13 mouse cellular contexts compared by ENCODE assay signal in the genomic region with DNA sequence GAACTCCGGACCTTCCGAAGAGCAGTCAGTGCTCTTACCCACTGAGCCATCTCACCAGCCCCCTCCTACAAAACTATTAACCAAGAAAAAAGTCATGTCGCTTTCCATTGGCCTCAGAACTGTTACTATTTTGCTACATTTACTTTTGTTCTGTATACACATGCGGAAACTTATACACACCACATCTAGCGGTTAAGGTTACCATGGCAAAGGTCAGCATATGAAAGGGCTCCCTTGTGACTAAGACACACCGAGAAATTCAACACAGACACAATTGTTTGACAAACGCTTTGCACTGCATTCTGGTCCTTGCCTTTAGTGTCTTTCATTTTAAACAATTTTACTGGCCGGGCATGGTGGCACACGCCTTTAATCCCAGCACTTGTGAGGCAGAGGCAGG. TPM values are rescaled to one million over a fixed set of nuclear protein-coding genes. Genes with fewer than 3 reads are reported as not detected.
DNase-seq lines count a peak whose midpoint lies in the region; ATAC-seq lines count a peak whose summit lies in the region.
"Had no signal": no experiment of that assay in that cellular context is flagged by ENCODE, and none has a peak within 500 bp of the region (broad histone marks: within the 10 kb centered on the region; RNA-seq: fewer than 3 reads in every experiment).

No protein-coding gene starts in this region.

- H3K27me3 ChIP-seq in heart, embryonic 15.5 days: no peaks in the 10 kb centered on the region
- H3K27me3 ChIP-seq in megakaryocyte, embryonic 14.5 days (replicated peaks): no peaks in the 10 kb centered on the region
- H3K27me3 ChIP-seq in embryonic facial prominence, embryonic 14.5 days (replicated peaks; ENCODE audit: control insufficient read depth, insufficient read depth, low read length): no peaks in the 10 kb centered on the region
- H3K27me3 ChIP-seq: embryonic facial prominence, embryonic 12.5 days; limb, embryonic 15.5 days had no signal

- H3K9ac ChIP-seq in heart, embryonic 15.5 days: 0 out of 2 replicates have a peak overlapping the region, but pooled peaks have one; percentile 77
- no peak overlapping the region for H3K9ac ChIP-seq in embryonic facial prominence, embryonic 14.5 days (ENCODE audit: low read depth, low read length)
- H3K9ac ChIP-seq: limb, embryonic 15.5 days had no signal

- H3K4me1 ChIP-seq in heart, embryonic 15.5 days (replicated peaks): peaks cover 43% of the 10 kb centered on the region
- peaks cover 72% of the 10 kb centered on the region for H3K4me1 ChIP-seq in megakaryocyte, embryonic 14.5 days
- peaks cover 16% of the 10 kb centered on the region for H3K4me1 ChIP-seq in embryonic facial prominence, embryonic 14.5 days (ENCODE audit: control insufficient read depth, insufficient read depth, low read length)

- WGBS in heart, embryonic 15.5 days: 93% methylated on average over 9 of the region's 9 CpGs
- 73% methylated on average over 9 of the region's 9 CpGs for WGBS in embryonic facial prominence, embryonic 14.5 days

- H3K9me3 ChIP-seq in heart, embryonic 15.5 days (replicated peaks): no peaks in the 10 kb centered on the region
- no peaks in the 10 kb centered on the region for H3K9me3 ChIP-seq in megakaryocyte, embryonic 14.5 days
- no peaks in the 10 kb centered on the region for H3K9me3 ChIP-seq in embryonic facial prominence, embryonic 14.5 days (ENCODE audit: control insufficient read depth, low read length)
- H3K9me3 ChIP-seq: embryonic facial prominence, embryonic 12.5 days; limb, embryonic 15.5 days had no signal

- no peak for ATAC-seq in heart, embryonic 15.5 days (replicated peaks; ENCODE audit: insufficient number of reproducible peaks, insufficient read depth, low FRiP score, low read depth)
- ATAC-seq in megakaryocyte, adult 5-6 weeks (ENCODE audit: poor library complexity, severe bottlenecking): no peak
- ATAC-seq in embryonic facial prominence, embryonic 14.5 days (ENCODE audit: low read depth): no peak
- ATAC-seq: inflammation-experienced regulatory T-cells, adult 6 months had no signal

- peak overlapping the region; percentile 68 for H3K4me2 ChIP-seq in heart, embryonic 15.5 days
- peak overlapping the region; percentile 80; the same call in 1 of the 2 replicates for H3K4me2 ChIP-seq in embryonic facial prominence, embryonic 14.5 days (ENCODE audit: low read depth, low read length)

- peak overlapping the region; percentile 96; the same call in 1 of the 2 replicates for H3K27ac ChIP-seq in heart, embryonic 15.5 days
- no peak overlapping the region for H3K27ac ChIP-seq in embryonic facial prominence, embryonic 14.5 days (replicated peaks; ENCODE audit: low read depth, low read length)

- no peaks in the 10 kb centered on the region for H3K36me3 ChIP-seq in heart, embryonic 15.5 days
- peaks cover 42% of the 10 kb centered on the region for H3K36me3 ChIP-seq in megakaryocyte, embryonic 14.5 days (replicated peaks; ENCODE audit: low read length)
- no peaks in the 10 kb centered on the region for H3K36me3 ChIP-seq in embryonic facial prominence, embryonic 14.5 days (ENCODE audit: control insufficient read depth, insufficient read depth, low read length)
- H3K36me3 ChIP-seq: embryonic facial prominence, embryonic 12.5 days; limb, embryonic 15.5 days had no signal

- DNase-seq in heart, adult 11 months: no peak
- no peak for DNase-seq in embryonic facial prominence, embryonic 14.5 days (ENCODE audit: low spot score)
- peak; percentile 48 for DNase-seq in naive thymus-derived CD4-positive, alpha-beta T cell, adult 2 months (ENCODE audit: low read depth)
- no peak for DNase-seq in left cerebral cortex, postnatal 25 days (ENCODE audit: low spot score in 2 of 2)
- DNase-seq: gastrocnemius, postnatal 14 days; layer of hippocampus, adult 9-11 months; right cerebral cortex, postnatal 14 days had no signal

- H3K4me3 ChIP-seq in heart, embryonic 15.5 days: peak overlapping the region; percentile 84; the same call in 1 of the 2 replicates
- H3K4me3 ChIP-seq in megakaryocyte, embryonic 14.5 days (replicated peaks): peak overlapping the region; percentile 21
- H3K4me3 ChIP-seq in embryonic facial prominence, embryonic 14.5 days (ENCODE audit: low read depth, low read length): no peak overlapping the region

- intact Hi-C loops in left cerebral cortex, postnatal 25 days (cut with DNase I): loop anchor here (5.0 kb wide), 3 partner anchors 93 to 198 kb away; no protein-coding TSS in a partner anchor

RNA-seq across cellular contexts. Expression of a gene that starts 1.9 kb away (rescaled TPM):
- 41.0 and 49.6 TPM in 2 replicates for polyA plus RNA-seq in heart, embryonic 15.5 days (2015; fragmentation: Nextera tagmentation; extraction: Ambion mirVana)
- 2.8 and 3.1 TPM in 2 replicates for polyA plus RNA-seq in megakaryocyte, embryonic 14.5 days (2012; ENCODE audit: insufficient read depth, low replicate concordance)
- 39.2 and 43.3 TPM in 2 replicates for total RNA-seq in megakaryocyte, adult 5-6 weeks (2015)
- total RNA-seq in megakaryocyte, adult 5-6 weeks (2017): 45.6 and 46.0 TPM in 2 replicates
- polyA plus RNA-seq in embryonic facial prominence, embryonic 14.5 days (2014; fragmentation: Nextera tagmentation; extraction: Ambion mirVana): 54.9 and 56.6 TPM in 2 replicates
- total RNA-seq in left cerebral cortex, postnatal 25 days (2021): 10 to 100 TPM; 29.4 to 33.7 TPM

RNA-seq across cellular contexts. Expression of a gene that starts 45.1 kb away (rescaled TPM):
- 7.1 and 7.3 TPM in 2 replicates for polyA plus RNA-seq in heart, embryonic 15.5 days (2015; fragmentation: Nextera tagmentation; extraction: Ambion mirVana)
- 5.9 and 6.5 TPM in 2 replicates for polyA plus RNA-seq in megakaryocyte, embryonic 14.5 days (2012; ENCODE audit: insufficient read depth, low replicate concordance)
- 65.9 and 67.4 TPM in 2 replicates for total RNA-seq in megakaryocyte, adult 5-6 weeks (2015)
- total RNA-seq in megakaryocyte, adult 5-6 weeks (2017): 62.2 and 66.8 TPM in 2 replicates
- 11.2 and 12.1 TPM in 2 replicates for polyA plus RNA-seq in embryonic facial prominence, embryonic 14.5 days (2014; fragmentation: Nextera tagmentation; extraction: Ambion mirVana)
- 10 to 100 TPM; 88.1 to 92.8 TPM for total RNA-seq in left cerebral cortex, postnatal 25 days (2021)

Comparison
In these comparisons a context has a peak if more than half of its experiments do, and no peak if none do; other contexts are left out.
1. RNA of a gene that starts 1.9 kb away (polyA plus RNA-seq): 54.9 to 56.6 TPM in embryonic facial prominence, embryonic 14.5 days and 41.0 to 49.6 TPM in heart, embryonic 15.5 days; 2.8 to 3.1 TPM in megakaryocyte, embryonic 14.5 days; every median in the first group is over 10 times any median in the second.